Mouse (Mus musculus) forebrain, embryonic 13.5 days (tissue): ENCODE measurements around the gene AI413582. TPM values are rescaled to one million over a fixed set of nuclear protein-coding genes. Genes with fewer than 3 reads are reported as not detected.
A peak's percentile ranks its signal among the peaks of the same experiment; 100 is the strongest.

ENCODE experiments used
- ATAC-seq: fragments of 200-750 bp; cut with Nextera tagmentation; 2 replicates; pipeline ENCODE4 v1.8.0; 2017
- H3K27ac ChIP-seq: fragments of 300-500 bp; sonication (generic); 2 replicates; pipeline ENCODE4 v1.5.1; 2015; ENCODE audit warnings: inconsistent platforms, mild to moderate bottlenecking, moderate library complexity
- H3K27me3 ChIP-seq: fragments of 300-500 bp; sonication (generic); 2 replicates; pipeline ENCODE4 v1.6.1; 2015; ENCODE audit warnings: mild to moderate bottlenecking, inconsistent platforms
- H3K36me3 ChIP-seq: fragments of 300-500 bp; sonication (generic); 2 replicates; pipeline ENCODE4 v1.6.1; 2015; ENCODE audit warnings: mild to moderate bottlenecking, inconsistent platforms; ENCODE audit not compliant: poor library complexity, severe bottlenecking
- H3K4me1 ChIP-seq: fragments of 300-500 bp; sonication (generic); 2 replicates; pipeline ENCODE4 v1.6.1; 2015; ENCODE audit warnings: inconsistent platforms
- H3K4me2 ChIP-seq: fragments of 300-500 bp; sonication (generic); 2 replicates; pipeline ENCODE4 v1.6.1; 2015; ENCODE audit warnings: inconsistent platforms, mild to moderate bottlenecking, moderate library complexity
- H3K4me3 ChIP-seq: fragments of 300-500 bp; sonication (generic); 2 replicates; pipeline ENCODE4 v1.5.1; 2015; ENCODE audit warnings: mild to moderate bottlenecking, inconsistent platforms
- H3K9ac ChIP-seq: fragments of 300-500 bp; sonication (generic); 2 replicates; pipeline ENCODE4 v1.6.1; 2015; ENCODE audit warnings: mild to moderate bottlenecking, inconsistent platforms
- H3K9me3 ChIP-seq: fragments of 300-500 bp; sonication (generic); replicated peaks from 2 replicates; pipeline ENCODE4 v1.6.1; 2016; ENCODE audit warnings: inconsistent platforms
- WGBS: fragments of 180-500 bp; shearing (Covaris S2); methylation state at CpG from one replicate; pipeline ENCODE4 v1.1.7; 2015; 5-methylcytosine and 5-hydroxymethylcytosine counted together
- polyA plus RNA-seq: library from polyadenylated mRNA; unstranded; fragments of >200 nt; fragmentation: Nextera tagmentation; extraction: Ambion mirVana; gene quantifications from 2 replicates; pipeline ENCODE4 v1.2.1, GENCODE M21; 2015

AI413582 gene
- polyA plus RNA-seq, 1 experiment from 2014 or later = 22.2 TPM

- Histone ChIP-seq H3K36me3 (peaks cover 72% of the 10 kb centered on the region), H3K4me1 (no peaks in the 10 kb centered on the region), H3K27ac (no peak overlapping the region), H3K4me3 (no peak overlapping the region), H3K4me2 (no peak overlapping the region), H3K9me3 (no peaks in the 10 kb centered on the region), H3K27me3 (no peaks in the 10 kb centered on the region), H3K9ac (no peak overlapping the region)
- ATAC-seq = no peak
- 87% methylated on average over 10 of the region's 10 CpGs for WGBS
Observed at GRCm38 (mm10) chr17:27575116-27575776, 9.7 kb upstream of the AI413582 start.

GRCm38 (mm10) chr17:27574470-27575115, 9.0 kb upstream of the AI413582 start:
- Histone ChIP-seq H3K36me3 (peaks cover 66% of the 10 kb centered on the region), H3K4me2 (no peak overlapping the region), H3K27me3 (no peaks in the 10 kb centered on the region), H3K27ac (no peak overlapping the region), H3K9me3 (no peaks in the 10 kb centered on the region), H3K4me3 (no peak overlapping the region), H3K9ac (no peak overlapping the region), H3K4me1 (no peaks in the 10 kb centered on the region)
- 95% methylated on average over 15 of the region's 16 CpGs for WGBS
- no peak for ATAC-seq

DNA sequence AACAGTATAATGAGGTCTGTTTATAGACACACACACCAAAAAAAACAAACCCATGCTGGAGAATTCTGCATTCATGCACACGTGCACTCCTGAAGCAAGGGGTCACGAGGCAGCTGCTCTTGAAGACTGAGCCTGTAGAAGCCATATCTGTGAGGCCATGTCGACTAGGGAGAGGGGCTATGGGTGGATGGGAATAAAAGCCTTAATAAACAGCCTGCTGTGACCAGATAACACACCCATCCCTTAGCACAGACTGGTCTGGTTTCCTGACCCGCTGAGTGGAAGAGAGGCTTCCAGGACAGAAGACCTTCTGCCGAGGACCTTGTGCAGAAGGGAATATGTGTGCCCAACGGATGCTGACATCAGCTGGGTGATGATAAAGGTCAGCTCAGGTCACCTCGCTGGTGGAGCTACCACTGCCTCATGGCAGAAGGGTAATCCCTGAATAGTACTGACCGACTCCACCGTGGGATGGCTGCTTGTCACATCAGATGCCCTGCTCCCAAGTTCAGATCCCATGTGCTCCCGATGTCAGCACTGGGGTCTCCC, 8.3 kb upstream of the AI413582 start:
- Histone ChIP-seq H3K4me1 (no peaks in the 10 kb centered on the region), H3K9me3 (no peaks in the 10 kb centered on the region), H3K36me3 (peaks cover 58% of the 10 kb centered on the region), H3K4me2 (no peak overlapping the region), H3K9ac (no peak overlapping the region), H3K4me3 (no peak overlapping the region), H3K27me3 (no peaks in the 10 kb centered on the region), H3K27ac (no peak overlapping the region)
- 93% methylated on average over 10 of the region's 10 CpGs for WGBS
- ATAC-seq = no peak

DNA sequence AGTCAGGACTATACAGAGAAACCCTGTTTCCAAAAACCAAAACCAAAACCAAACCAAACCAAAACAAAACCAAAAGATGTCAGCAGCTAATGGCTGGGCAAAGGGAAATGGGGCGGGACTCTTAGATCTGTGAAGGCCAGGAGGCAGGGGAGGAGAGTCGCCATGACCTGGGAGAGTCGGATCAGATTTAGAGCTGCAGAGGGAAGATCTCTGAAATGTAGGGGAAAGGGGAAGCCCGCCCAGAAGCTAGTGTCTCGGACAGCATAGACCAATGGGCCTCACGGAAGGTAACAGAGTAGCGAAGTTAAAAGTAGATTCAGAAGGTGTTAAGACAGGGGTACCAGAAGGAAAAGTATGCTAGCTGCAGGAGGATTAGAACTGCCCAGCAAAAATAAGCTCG, 5.8 kb upstream of the AI413582 start:
- no peak overlapping the region for H3K9ac ChIP-seq
- H3K27me3 ChIP-seq = no peaks in the 10 kb centered on the region
- no peaks in the 10 kb centered on the region for H3K9me3 ChIP-seq
- H3K27ac ChIP-seq = no peak overlapping the region
- no peak for ATAC-seq
- H3K4me3 ChIP-seq = no peak overlapping the region
- H3K4me2 ChIP-seq = no peak overlapping the region
- WGBS = 76% methylated on average over 8 of the region's 8 CpGs
- H3K4me1 ChIP-seq = peaks cover 2% of the 10 kb centered on the region
- H3K36me3 ChIP-seq = peaks cover 36% of the 10 kb centered on the region

- no peak overlapping the region for H3K4me2 ChIP-seq
- no peak for ATAC-seq
- H3K9ac ChIP-seq = no peak overlapping the region
- H3K27ac ChIP-seq = no peak overlapping the region
- no peaks in the 10 kb centered on the region for H3K27me3 ChIP-seq
- H3K36me3 ChIP-seq = peaks cover 11% of the 10 kb centered on the region; the same call in 1 of the 2 replicates
- no peaks in the 10 kb centered on the region for H3K9me3 ChIP-seq
- H3K4me3 ChIP-seq = no peak overlapping the region
- WGBS = 92% methylated on average over 5 of the region's 5 CpGs
- peaks cover 22% of the 10 kb centered on the region for H3K4me1 ChIP-seq
Observed at GRCm38 (mm10) chr17:27568228-27568627, 2.7 kb upstream of the AI413582 start.

- peak overlapping the region; percentile 32; the same call in 1 of the 2 replicates for H3K27ac ChIP-seq
- peak; percentile 50; the same call in 1 of the 2 replicates for ATAC-seq
Observed at GRCm38 (mm10) chr17:27565942-27566267, 349 bp upstream of the AI413582 start.

GRCm38 (mm10) chr17:27564391-27565162, 979 bp downstream of the AI413582 start:
- peaks cover 18% of the 10 kb centered on the region for H3K36me3 ChIP-seq
- ATAC-seq = no peak
- no peak overlapping the region for H3K27ac ChIP-seq
- H3K9ac ChIP-seq = peak overlapping the region; percentile 78
- no peaks in the 10 kb centered on the region for H3K9me3 ChIP-seq
- peaks cover 28% of the 10 kb centered on the region for H3K4me1 ChIP-seq
- H3K4me3 ChIP-seq = peak overlapping the region; percentile 56
- WGBS = 10% methylated on average over 20 of the region's 20 CpGs
- peak overlapping the region; percentile 88 for H3K4me2 ChIP-seq
- no peaks in the 10 kb centered on the region for H3K27me3 ChIP-seq

More at GRCm38 (mm10) chr17:27565942-27566267, 349 bp upstream of the AI413582 start:
- Histone ChIP-seq H3K36me3 (peaks cover 12% of the 10 kb centered on the region), H3K9me3 (no peaks in the 10 kb centered on the region), H3K4me1 (peaks cover 22% of the 10 kb centered on the region), H3K9ac (peak overlapping the region; percentile 70), H3K27me3 (no peaks in the 10 kb centered on the region), H3K4me3 (peak overlapping the region; percentile 56), H3K4me2 (peak overlapping the region; percentile 88)
- WGBS = 0% methylated on average over 13 of the region's 13 CpGs

GRCm38 (mm10) chr17:27563771-27564244, 1.7 kb downstream of the AI413582 start:
- Histone ChIP-seq H3K27me3 (no peaks in the 10 kb centered on the region), H3K4me1 (peaks cover 34% of the 10 kb centered on the region), H3K36me3 (peaks cover 18% of the 10 kb centered on the region), H3K4me3 (no peak overlapping the region), H3K9ac (no peak overlapping the region), H3K27ac (no peak overlapping the region), H3K4me2 (no peak overlapping the region), H3K9me3 (no peaks in the 10 kb centered on the region)
- WGBS = 52% methylated on average over 7 of the region's 7 CpGs
- no peak for ATAC-seq

DNA sequence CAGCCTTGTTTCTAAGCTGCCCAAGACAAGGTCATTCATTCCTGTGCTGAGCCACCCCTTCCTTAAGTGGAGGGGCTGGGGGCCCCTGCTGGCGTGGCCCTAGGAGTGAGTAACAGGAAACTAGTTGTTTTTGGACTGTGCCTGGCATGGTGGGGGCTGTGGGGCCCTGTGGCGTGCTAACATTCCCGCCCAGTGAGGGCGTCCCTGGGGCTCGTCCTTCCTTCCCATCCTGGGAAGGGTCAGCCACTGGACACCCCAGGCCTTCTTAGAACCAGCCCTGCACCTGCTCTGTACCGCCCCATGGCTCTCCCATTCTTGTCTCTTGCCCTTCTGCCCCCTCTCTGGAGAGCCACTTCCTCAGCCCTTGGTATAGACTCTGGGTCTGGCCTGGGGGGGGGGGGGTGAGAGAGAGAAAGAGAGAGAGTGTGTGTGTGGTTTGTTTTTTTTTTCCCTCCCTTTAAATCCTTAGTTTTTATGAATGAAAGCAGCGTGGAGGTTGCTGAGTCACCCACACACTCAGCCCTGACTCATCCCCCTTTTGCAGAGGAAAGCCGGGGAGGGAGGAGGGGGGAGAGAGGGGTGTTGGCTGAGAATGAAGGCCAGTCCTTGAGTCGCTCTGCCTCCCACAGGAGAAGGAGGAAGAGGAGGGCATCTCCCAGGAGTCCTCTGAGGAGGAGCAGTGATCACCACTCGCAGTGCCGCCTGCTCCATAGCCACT, 3.6 kb downstream of the AI413582 start:
- Histone ChIP-seq H3K27ac (no peak overlapping the region), H3K4me1 (peaks cover 50% of the 10 kb centered on the region), H3K9me3 (no peaks in the 10 kb centered on the region), H3K9ac (no peak overlapping the region), H3K36me3 (peaks cover 18% of the 10 kb centered on the region), H3K4me3 (no peak overlapping the region), H3K27me3 (no peaks in the 10 kb centered on the region), H3K4me2 (no peak overlapping the region)
- WGBS = 57% methylated on average over 9 of the region's 11 CpGs
- ATAC-seq = no peak

GRCm38 (mm10) chr17:27560926-27561480, 4.6 kb downstream of the AI413582 start:
- ATAC-seq = no peak

GRCm38 (mm10) chr17:27559596-27559995, 6.0 kb downstream of the AI413582 start:
- Histone ChIP-seq H3K27ac (no peak overlapping the region), H3K27me3 (no peaks in the 10 kb centered on the region; the same call in 1 of the 2 replicates), H3K4me1 (peaks cover 52% of the 10 kb centered on the region), H3K9me3 (no peaks in the 10 kb centered on the region), H3K4me3 (no peak overlapping the region), H3K9ac (no peak overlapping the region), H3K36me3 (peaks cover 18% of the 10 kb centered on the region), H3K4me2 (peak overlapping the region; percentile 85; the same call in 1 of the 2 replicates)
- ATAC-seq = no peak
- WGBS = 87% methylated on average over 11 of the region's 12 CpGs

More at GRCm38 (mm10) chr17:27560926-27561480, 4.6 kb downstream of the AI413582 start:
- WGBS = 89% methylated on average over 13 of the region's 13 CpGs
- Histone ChIP-seq H3K4me1 (peaks cover 47% of the 10 kb centered on the region), H3K4me3 (no peak overlapping the region), H3K4me2 (no peak overlapping the region), H3K9me3 (no peaks in the 10 kb centered on the region), H3K9ac (no peak overlapping the region), H3K36me3 (peaks cover 18% of the 10 kb centered on the region), H3K27me3 (no peaks in the 10 kb centered on the region), H3K27ac (no peak overlapping the region)
